Mouse (Mus musculus): ENCODE results near the gene F830045P16Rik. TPM values are rescaled to one million over a fixed set of nuclear protein-coding genes. Genes with fewer than 3 reads are reported as not detected.

F830045P16Rik gene
- polyA plus RNA-seq, 1 experiment from 2014 or later, result 0.09 TPM

GRCm38 (mm10) chr2:129569120-129569519 is 32.7 kb upstream of the F830045P16Rik start:
- Histone ChIP-seq H3K27ac (no peak overlapping the region), H3K36me3 (no peaks in the 10 kb centered on the region), H3K9me3 (no peaks in the 10 kb centered on the region), H3K27me3 (replicated peaks) (no peaks in the 10 kb centered on the region), H3K4me2 (no peak overlapping the region), H3K4me3 (replicated peaks) (no peak overlapping the region), H3K4me1 (0 out of 2 replicates have a peak, but pooled peaks cover under 1% of the 10 kb centered on the region), H3K9ac (no peak overlapping the region)
- no peak for ATAC-seq (ENCODE audit: insufficient read depth, low FRiP score, low read depth)
- WGBS, result 56% methylated on average over 7 of the region's 7 CpGs

GRCm38 (mm10) chr2:129563944-129564709 is 27.7 kb upstream of the F830045P16Rik start:
- H3K36me3 ChIP-seq, result no peaks in the 10 kb centered on the region
- no peak overlapping the region for H3K9ac ChIP-seq
- no peaks in the 10 kb centered on the region for H3K4me1 ChIP-seq
- H3K27me3 ChIP-seq (replicated peaks), result no peaks in the 10 kb centered on the region
- H3K4me3 ChIP-seq (replicated peaks), result no peak overlapping the region
- H3K27ac ChIP-seq, result no peak overlapping the region
- ATAC-seq (ENCODE audit: insufficient read depth, low FRiP score, low read depth), result no peak
- H3K4me2 ChIP-seq, result no peak overlapping the region
- 79% methylated on average over 5 of the region's 5 CpGs for WGBS
- no peaks in the 10 kb centered on the region for H3K9me3 ChIP-seq

- no peak overlapping the region for H3K4me2 ChIP-seq
- H3K27ac ChIP-seq, result no peak overlapping the region
- WGBS, result 75% methylated on average over 3 of the region's 3 CpGs
- H3K4me1 ChIP-seq, result no peaks in the 10 kb centered on the region
- H3K9me3 ChIP-seq, result no peaks in the 10 kb centered on the region
- H3K4me3 ChIP-seq (replicated peaks), result no peak overlapping the region
- H3K36me3 ChIP-seq, result no peaks in the 10 kb centered on the region
- H3K27me3 ChIP-seq (replicated peaks), result no peaks in the 10 kb centered on the region
- ATAC-seq (ENCODE audit: insufficient read depth, low FRiP score, low read depth), result no peak
- H3K9ac ChIP-seq, result no peak overlapping the region
Measured at GRCm38 (mm10) chr2:129561796-129562195, 25.4 kb upstream of the F830045P16Rik start.

- no peak overlapping the region for H3K27ac ChIP-seq
- H3K4me1 ChIP-seq, result no peaks in the 10 kb centered on the region
- no peaks in the 10 kb centered on the region for H3K36me3 ChIP-seq
- WGBS, result 51% methylated on average over 3 of the region's 3 CpGs
- H3K9ac ChIP-seq, result no peak overlapping the region
- H3K4me2 ChIP-seq, result no peak overlapping the region
- no peak overlapping the region for H3K4me3 ChIP-seq (replicated peaks)
- H3K27me3 ChIP-seq (replicated peaks), result no peaks in the 10 kb centered on the region
- ATAC-seq (ENCODE audit: insufficient read depth, low FRiP score, low read depth), result no peak
- no peaks in the 10 kb centered on the region for H3K9me3 ChIP-seq
Measured at GRCm38 (mm10) chr2:129558875-129559219, 22.4 kb upstream of the F830045P16Rik start.

- Histone ChIP-seq H3K36me3 (no peaks in the 10 kb centered on the region), H3K27ac (no peak overlapping the region), H3K4me3 (replicated peaks) (no peak overlapping the region), H3K27me3 (replicated peaks) (no peaks in the 10 kb centered on the region), H3K4me2 (no peak overlapping the region), H3K9ac (no peak overlapping the region), H3K4me1 (no peaks in the 10 kb centered on the region), H3K9me3 (no peaks in the 10 kb centered on the region)
- 48% methylated on average over 12 of the region's 12 CpGs for WGBS
- no peak for ATAC-seq (ENCODE audit: insufficient read depth, low FRiP score, low read depth)
Measured at GRCm38 (mm10) chr2:129558008-129558874, 21.8 kb upstream of the F830045P16Rik start.

- 63% methylated on average over 6 of the region's 6 CpGs for WGBS
Measured at GRCm38 (mm10) chr2:129556081-129556480, 19.7 kb upstream of the F830045P16Rik start.

GRCm38 (mm10) chr2:129550781-129551180 is 14.4 kb upstream of the F830045P16Rik start:
- H3K9me3 ChIP-seq, result no peaks in the 10 kb centered on the region
- H3K4me2 ChIP-seq, result no peak overlapping the region
- H3K9ac ChIP-seq, result no peak overlapping the region
- WGBS, result 60% methylated on average over 2 of the region's 2 CpGs
- no peak overlapping the region for H3K27ac ChIP-seq
- no peaks in the 10 kb centered on the region for H3K27me3 ChIP-seq (replicated peaks)
- H3K4me3 ChIP-seq (replicated peaks), result no peak overlapping the region
- no peaks in the 10 kb centered on the region for H3K4me1 ChIP-seq
- no peak for ATAC-seq (ENCODE audit: insufficient read depth, low FRiP score, low read depth)
- H3K36me3 ChIP-seq, result no peaks in the 10 kb centered on the region

More at GRCm38 (mm10) chr2:129556081-129556480, 19.7 kb upstream of the F830045P16Rik start:
- Histone ChIP-seq H3K27ac (no peak overlapping the region), H3K36me3 (no peaks in the 10 kb centered on the region), H3K4me2 (no peak overlapping the region), H3K4me3 (replicated peaks) (no peak overlapping the region), H3K4me1 (no peaks in the 10 kb centered on the region), H3K9me3 (no peaks in the 10 kb centered on the region), H3K27me3 (replicated peaks) (no peaks in the 10 kb centered on the region), H3K9ac (no peak overlapping the region)
- no peak for ATAC-seq (ENCODE audit: insufficient read depth, low FRiP score, low read depth)

- WGBS, result 42% methylated on average over 9 of the region's 9 CpGs
- no peaks in the 10 kb centered on the region for H3K27me3 ChIP-seq (replicated peaks)
- H3K9me3 ChIP-seq, result no peaks in the 10 kb centered on the region
- no peak for ATAC-seq (ENCODE audit: insufficient read depth, low FRiP score, low read depth)
- no peak overlapping the region for H3K4me2 ChIP-seq
- no peak overlapping the region for H3K4me3 ChIP-seq (replicated peaks)
- H3K36me3 ChIP-seq, result no peaks in the 10 kb centered on the region
- no peak overlapping the region for H3K9ac ChIP-seq
- no peak overlapping the region for H3K27ac ChIP-seq
- no peaks in the 10 kb centered on the region for H3K4me1 ChIP-seq
Measured at GRCm38 (mm10) chr2:129549537-129550135, 13.2 kb upstream of the F830045P16Rik start.

- Histone ChIP-seq H3K4me3 (replicated peaks) (no peak overlapping the region), H3K9ac (no peak overlapping the region), H3K4me2 (no peak overlapping the region), H3K27ac (no peak overlapping the region), H3K36me3 (no peaks in the 10 kb centered on the region), H3K4me1 (no peaks in the 10 kb centered on the region), H3K27me3 (replicated peaks) (no peaks in the 10 kb centered on the region), H3K9me3 (no peaks in the 10 kb centered on the region)
- ATAC-seq (ENCODE audit: insufficient read depth, low FRiP score, low read depth), result no peak
- 44% methylated on average over 3 of the region's 3 CpGs for WGBS
Measured at GRCm38 (mm10) chr2:129546772-129547171, 10.4 kb upstream of the F830045P16Rik start.

- Histone ChIP-seq H3K27ac (no peak overlapping the region), H3K4me3 (replicated peaks) (no peak overlapping the region), H3K9ac (no peak overlapping the region), H3K36me3 (no peaks in the 10 kb centered on the region), H3K9me3 (no peaks in the 10 kb centered on the region), H3K4me2 (no peak overlapping the region), H3K4me1 (no peaks in the 10 kb centered on the region), H3K27me3 (replicated peaks) (no peaks in the 10 kb centered on the region)
- 65% methylated on average over 7 of the region's 7 CpGs for WGBS
- ATAC-seq (ENCODE audit: insufficient read depth, low FRiP score, low read depth), result no peak
Measured at GRCm38 (mm10) chr2:129545596-129545995, 9.2 kb upstream of the F830045P16Rik start.

GRCm38 (mm10) chr2:129544919-129545318 is 8.5 kb upstream of the F830045P16Rik start:
- Histone ChIP-seq H3K9ac (no peak overlapping the region), H3K4me1 (no peaks in the 10 kb centered on the region), H3K27me3 (replicated peaks) (no peaks in the 10 kb centered on the region), H3K27ac (no peak overlapping the region), H3K9me3 (no peaks in the 10 kb centered on the region), H3K4me3 (replicated peaks) (no peak overlapping the region), H3K4me2 (no peak overlapping the region), H3K36me3 (no peaks in the 10 kb centered on the region)
- ATAC-seq (ENCODE audit: insufficient read depth, low FRiP score, low read depth), result no peak
- WGBS, result 80% methylated on average over 3 of the region's 3 CpGs

- ATAC-seq (ENCODE audit: insufficient read depth, low FRiP score, low read depth), result no peak
- Histone ChIP-seq H3K4me1 (no peaks in the 10 kb centered on the region), H3K9ac (no peak overlapping the region), H3K9me3 (no peaks in the 10 kb centered on the region), H3K4me3 (replicated peaks) (no peak overlapping the region), H3K4me2 (no peak overlapping the region), H3K36me3 (no peaks in the 10 kb centered on the region), H3K27me3 (replicated peaks) (no peaks in the 10 kb centered on the region), H3K27ac (no peak overlapping the region)
- WGBS, result 60% methylated on average over 4 of the region's 4 CpGs
Measured at GRCm38 (mm10) chr2:129544448-129544847, 8.0 kb upstream of the F830045P16Rik start.
